Mouse (Mus musculus) embryonic facial prominence, embryonic 14.5 days (tissue): ENCODE measurements at regions not wholly inside any gene's neighbourhood (a gene's known extent, or its start where the extent isn't known, plus 50 kb on each side); places are given as distances from the start of the nearest gene placed in this dataset.

Source experiments
- ATAC-seq: fragments of 200-750 bp; cut with Nextera tagmentation; 2 replicates; pipeline ENCODE4 v1.8.0; 2017; ENCODE audit warnings: low read depth, moderate number of reproducible peaks, moderate TSS enrichment
- DNase-seq: peaks from one replicate; pipeline ENCODE4 v3.0.0-alpha.2; 2015; ENCODE audit warnings: low spot score
- H3K27ac ChIP-seq: fragments of 300-500 bp; sonication (generic); replicated peaks from 2 replicates; pipeline ENCODE4 v1.5.1; 2014; ENCODE audit warnings: low read depth, mild to moderate bottlenecking, low read length, moderate library complexity
- H3K27me3 ChIP-seq: fragments of 300-500 bp; sonication (generic); replicated peaks from 2 replicates; pipeline ENCODE4 v1.6.1; 2014; ENCODE audit warnings: low read length; ENCODE audit not compliant: control insufficient read depth, insufficient read depth
- H3K36me3 ChIP-seq: fragments of 300-500 bp; sonication (generic); 2 replicates; pipeline ENCODE4 v1.6.1; 2014; ENCODE audit warnings: low read length, mixed read lengths; ENCODE audit not compliant: control insufficient read depth, insufficient read depth
- H3K4me1 ChIP-seq: fragments of 300-500 bp; sonication (generic); 2 replicates; pipeline ENCODE4 v1.6.1; 2014; ENCODE audit warnings: antibody characterized with exemption, low read length; ENCODE audit not compliant: control insufficient read depth, insufficient read depth
- H3K4me2 ChIP-seq: fragments of 300-500 bp; sonication (generic); 2 replicates; pipeline ENCODE4 v1.6.1; 2014; ENCODE audit warnings: low read depth, mild to moderate bottlenecking, low read length, moderate library complexity, mixed read lengths
- H3K4me3 ChIP-seq: fragments of 300-500 bp; sonication (generic); 2 replicates; pipeline ENCODE4 v1.5.1; 2014; ENCODE audit warnings: low read depth, mild to moderate bottlenecking, low read length
- H3K9ac ChIP-seq: fragments of 300-500 bp; sonication (generic); 2 replicates; pipeline ENCODE4 v1.6.1; 2014; ENCODE audit warnings: low read depth, mild to moderate bottlenecking, low read length, moderate library complexity, mixed read lengths
- H3K9me3 ChIP-seq: fragments of 300-500 bp; sonication (generic); 2 replicates; pipeline ENCODE4 v1.6.1; 2016; ENCODE audit warnings: low read length; ENCODE audit not compliant: control insufficient read depth
- WGBS: fragments of 180-500 bp; shearing (Covaris S2); extraction: QIAGEN DNeasy Blood & Tissue Kit; methylation state at CpG from one replicate; pipeline ENCODE4 v1.1.7; 2014; 5-methylcytosine and 5-hydroxymethylcytosine counted together

DNA sequence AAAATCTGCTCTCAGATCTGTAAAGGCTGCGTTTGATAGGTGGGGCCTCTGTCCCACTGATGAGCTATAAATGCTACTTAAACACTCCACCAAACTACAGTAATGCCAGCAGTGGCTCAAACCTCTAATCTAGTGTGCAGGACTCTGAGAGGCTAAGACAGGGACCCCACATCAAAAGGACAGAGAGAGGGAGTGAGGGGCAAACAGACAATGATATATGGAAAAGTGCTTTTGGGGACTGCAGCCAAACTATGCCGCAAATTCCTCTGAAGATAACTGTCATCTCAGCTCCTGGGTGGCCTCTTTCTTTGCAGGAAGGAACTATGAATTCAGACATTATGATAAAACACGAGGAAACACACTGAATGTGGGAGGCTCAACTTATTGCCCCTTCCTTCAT lies 138.9 kb upstream of the Ddit4l start:
- ATAC-seq = peak; percentile 60
- Histone ChIP-seq H3K4me1 (peaks cover 3% of the 10 kb centered on the region; the same call in 1 of the 2 replicates), H3K36me3 (no peaks in the 10 kb centered on the region), H3K4me2 (no peak overlapping the region), H3K9me3 (0 out of 2 replicates have a peak, but pooled peaks cover 3% of the 10 kb centered on the region), H3K27ac (peak overlapping the region; percentile 52; the same call in 1 of the 2 replicates), H3K27me3 (no peaks in the 10 kb centered on the region), H3K4me3 (no peak overlapping the region), H3K9ac (no peak overlapping the region)
- WGBS = 34% methylated on average over 3 of the region's 3 CpGs
- DNase-seq = peak; percentile 74

DNA sequence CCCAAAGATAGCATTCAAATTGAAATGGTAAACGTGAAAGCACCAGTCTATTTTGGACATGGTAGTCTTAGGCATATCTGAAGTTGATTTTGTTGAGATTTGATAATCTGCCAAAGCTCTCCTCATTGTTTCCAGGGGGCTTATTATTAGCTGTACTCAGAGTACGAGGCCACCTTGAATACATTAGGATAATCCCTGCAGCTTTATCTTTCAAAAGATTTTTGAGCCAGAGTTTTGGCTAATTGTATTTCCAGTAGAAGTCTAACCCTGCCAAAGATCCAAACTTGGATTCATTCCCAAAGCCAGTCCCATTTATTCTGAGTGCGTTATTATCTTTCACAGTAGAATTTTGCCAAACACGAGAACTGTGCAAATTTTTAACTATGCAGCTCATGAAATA lies 138.4 kb upstream of the Ddit4l start:
- Histone ChIP-seq H3K4me2 (no peak overlapping the region), H3K27me3 (no peaks in the 10 kb centered on the region), H3K9ac (no peak overlapping the region), H3K27ac (0 out of 2 replicates have a peak overlapping the region, but pooled peaks have one; percentile 52), H3K36me3 (no peaks in the 10 kb centered on the region), H3K9me3 (no peaks in the 10 kb centered on the region), H3K4me3 (no peak overlapping the region), H3K4me1 (peaks cover 3% of the 10 kb centered on the region; the same call in 1 of the 2 replicates)
- 20% methylated on average over 4 of the region's 4 CpGs for WGBS
- peak; percentile 93 for DNase-seq
- peak; percentile 75 for ATAC-seq

DNA sequence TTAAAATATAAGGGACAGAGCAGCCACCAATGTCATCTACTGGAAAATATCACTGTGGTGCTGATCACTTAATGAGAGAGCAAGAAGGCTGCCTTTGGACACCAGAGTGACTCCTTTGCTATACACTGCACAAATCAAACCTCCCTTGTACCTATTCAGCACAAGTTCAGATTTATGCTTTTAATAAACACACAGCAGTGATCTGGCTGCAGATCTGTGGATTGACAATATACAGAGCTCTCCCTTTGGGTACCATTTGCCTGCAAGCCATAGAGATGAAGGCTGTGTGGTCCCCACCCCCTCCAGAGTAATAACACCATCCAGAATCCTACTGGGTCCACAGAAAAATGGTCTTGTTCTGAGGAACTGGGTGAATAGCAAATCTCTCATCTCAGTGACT lies 131.8 kb upstream of the Ddit4l start:
- Histone ChIP-seq H3K4me1 (no peaks in the 10 kb centered on the region), H3K4me3 (no peak overlapping the region), H3K36me3 (no peaks in the 10 kb centered on the region), H3K27ac (no peak overlapping the region), H3K27me3 (no peaks in the 10 kb centered on the region), H3K9me3 (no peaks in the 10 kb centered on the region), H3K9ac (no peak overlapping the region), H3K4me2 (no peak overlapping the region)
- ATAC-seq (no peak), DNase-seq (no peak)

DNA sequence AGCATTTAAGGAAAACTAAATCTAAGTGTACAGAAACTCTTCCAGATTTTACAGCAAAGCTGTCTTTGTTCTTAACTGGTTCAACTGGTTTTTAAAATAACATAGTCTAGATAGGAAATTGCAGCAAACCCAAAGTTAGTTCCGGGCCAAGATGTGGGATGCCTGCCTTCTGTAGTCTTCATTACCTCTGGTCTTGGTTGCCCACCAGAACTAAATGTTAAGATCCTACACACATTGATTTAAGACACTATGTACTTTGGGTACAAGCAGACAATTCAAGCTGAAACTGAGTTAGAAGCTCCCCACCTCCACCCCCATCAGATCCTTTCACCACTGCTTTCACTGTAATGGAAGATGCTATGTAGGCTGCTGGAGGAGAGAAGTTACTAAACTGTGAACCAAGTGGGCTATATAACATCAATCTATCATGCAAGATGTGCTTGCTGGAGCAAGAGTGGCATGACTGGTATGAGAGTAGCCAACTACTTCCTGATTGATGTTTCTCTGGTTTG lies 129.8 kb upstream of the Ddit4l start:
- Histone ChIP-seq H3K4me3 (no peak overlapping the region), H3K9ac (no peak overlapping the region), H3K27me3 (no peaks in the 10 kb centered on the region), H3K4me1 (no peaks in the 10 kb centered on the region), H3K27ac (no peak overlapping the region), H3K9me3 (no peaks in the 10 kb centered on the region), H3K36me3 (no peaks in the 10 kb centered on the region), H3K4me2 (no peak overlapping the region)
- DNase-seq (no peak), ATAC-seq (no peak)
- 65% methylated on average over 1 of the region's 1 CpGs for WGBS

DNA sequence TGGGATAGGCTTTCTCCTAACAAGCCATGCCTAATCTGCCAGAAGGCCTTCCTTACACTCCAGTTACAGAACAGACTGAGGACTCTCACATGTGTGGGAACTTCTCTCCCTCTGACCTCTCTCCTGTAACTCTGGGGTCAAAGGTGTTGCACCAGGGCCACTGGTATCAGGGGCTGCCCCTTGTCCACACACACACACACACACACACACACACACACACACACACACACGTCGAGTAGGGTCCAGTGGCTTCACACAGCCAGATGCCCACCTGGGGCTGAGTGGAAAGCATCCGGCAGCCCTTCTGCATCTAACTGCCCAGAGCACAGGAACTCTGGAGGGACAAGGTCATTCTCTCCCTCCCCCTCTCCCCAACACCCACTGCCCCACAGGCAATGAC lies 123.1 kb upstream of the Ddit4l start:
- Histone ChIP-seq H3K27me3 (no peaks in the 10 kb centered on the region), H3K9me3 (no peaks in the 10 kb centered on the region), H3K9ac (no peak overlapping the region), H3K27ac (no peak overlapping the region), H3K36me3 (no peaks in the 10 kb centered on the region), H3K4me1 (no peaks in the 10 kb centered on the region), H3K4me3 (no peak overlapping the region), H3K4me2 (no peak overlapping the region)
- DNase-seq (no peak), ATAC-seq (no peak)
- 64% methylated on average over 3 of the region's 3 CpGs for WGBS

DNA sequence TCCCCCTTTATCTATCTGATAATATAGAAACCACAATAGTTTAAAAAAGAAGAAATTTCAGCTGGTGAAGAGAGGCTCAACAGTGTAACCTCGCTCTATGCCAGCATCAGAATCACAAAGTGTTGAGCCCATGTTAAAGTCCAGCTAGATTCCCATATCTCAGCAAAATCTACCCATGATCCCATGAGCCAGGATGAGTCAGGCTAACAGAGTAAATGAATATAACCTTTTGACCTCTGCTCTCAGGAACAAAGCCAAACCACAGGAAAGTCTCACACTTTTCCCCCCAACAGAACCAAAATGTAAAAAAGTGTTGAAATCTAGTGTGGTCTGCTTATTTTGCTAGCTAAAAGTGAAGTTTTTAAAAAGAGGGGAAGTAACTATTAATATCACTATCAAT lies 110.1 kb upstream of the Ddit4l start:
- Histone ChIP-seq H3K4me3 (no peak overlapping the region), H3K4me1 (peaks cover 9% of the 10 kb centered on the region; the same call in 1 of the 2 replicates), H3K9ac (no peak overlapping the region), H3K27me3 (no peaks in the 10 kb centered on the region), H3K9me3 (no peaks in the 10 kb centered on the region), H3K36me3 (no peaks in the 10 kb centered on the region), H3K27ac (no peak overlapping the region), H3K4me2 (no peak overlapping the region)
- 83% methylated on average over 1 of the region's 1 CpGs for WGBS
- ATAC-seq (no peak), DNase-seq (no peak)

DNA sequence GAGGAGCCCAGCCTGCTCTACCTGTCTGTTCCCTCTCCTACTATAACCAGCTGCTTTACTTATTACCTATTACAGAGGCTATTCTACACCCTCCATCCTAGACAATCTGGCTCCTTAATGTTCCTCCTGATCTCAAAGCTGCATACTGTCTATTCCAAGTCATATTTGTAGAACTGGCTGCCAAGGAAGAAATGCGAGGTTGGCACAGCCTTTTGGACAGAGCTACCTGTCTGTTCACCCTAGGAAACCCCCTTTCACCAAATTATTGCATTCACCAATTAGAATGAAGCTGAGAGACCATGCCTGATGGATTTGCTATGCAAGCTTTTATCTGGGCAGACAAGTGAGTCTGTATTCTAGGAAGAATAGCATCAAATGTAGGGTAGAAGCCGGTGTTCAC lies 109.0 kb upstream of the Ddit4l start:
- WGBS = 66% methylated on average over 2 of the region's 2 CpGs
- DNase-seq = no peak
- H3K4me1 ChIP-seq = peaks cover 9% of the 10 kb centered on the region; the same call in 1 of the 2 replicates
- H3K36me3 ChIP-seq = no peaks in the 10 kb centered on the region
- H3K4me3 ChIP-seq = no peak overlapping the region
- no peaks in the 10 kb centered on the region for H3K27me3 ChIP-seq
- no peak overlapping the region for H3K9ac ChIP-seq
- no peaks in the 10 kb centered on the region for H3K9me3 ChIP-seq
- no peak for ATAC-seq
- no peak overlapping the region for H3K4me2 ChIP-seq
- H3K27ac ChIP-seq = peak overlapping the region; percentile 77

DNA sequence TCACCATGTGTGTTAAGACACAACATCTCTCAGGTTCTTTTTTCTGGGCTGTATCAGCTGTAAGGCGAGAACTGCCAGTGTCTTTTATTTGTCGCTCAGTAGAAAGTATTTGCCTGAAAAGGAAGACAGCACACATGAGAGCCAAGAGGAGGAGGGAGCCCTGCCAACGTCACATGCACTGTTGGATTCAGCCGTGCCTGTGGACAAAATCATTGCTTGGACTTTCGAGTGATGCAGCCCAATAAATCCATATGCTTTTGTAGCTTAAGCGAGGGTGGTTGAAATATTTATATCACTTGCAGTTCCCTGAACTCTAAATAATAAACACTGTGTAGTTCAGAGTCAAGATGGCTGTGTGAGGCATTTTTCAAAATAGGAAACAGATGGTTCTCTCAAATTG lies 108.4 kb upstream of the Ddit4l start:
- no peaks in the 10 kb centered on the region for H3K9me3 ChIP-seq
- H3K9ac ChIP-seq = no peak overlapping the region
- peak overlapping the region; percentile 77 for H3K27ac ChIP-seq
- 30% methylated on average over 6 of the region's 6 CpGs for WGBS
- H3K4me2 ChIP-seq = no peak overlapping the region
- DNase-seq (peak; percentile 55), ATAC-seq (0 out of 2 replicates have a peak, but pooled peaks have one; percentile 15)
- H3K4me1 ChIP-seq = peaks cover 9% of the 10 kb centered on the region; the same call in 1 of the 2 replicates
- H3K4me3 ChIP-seq = no peak overlapping the region
- H3K36me3 ChIP-seq = no peaks in the 10 kb centered on the region
- H3K27me3 ChIP-seq = no peaks in the 10 kb centered on the region

DNA sequence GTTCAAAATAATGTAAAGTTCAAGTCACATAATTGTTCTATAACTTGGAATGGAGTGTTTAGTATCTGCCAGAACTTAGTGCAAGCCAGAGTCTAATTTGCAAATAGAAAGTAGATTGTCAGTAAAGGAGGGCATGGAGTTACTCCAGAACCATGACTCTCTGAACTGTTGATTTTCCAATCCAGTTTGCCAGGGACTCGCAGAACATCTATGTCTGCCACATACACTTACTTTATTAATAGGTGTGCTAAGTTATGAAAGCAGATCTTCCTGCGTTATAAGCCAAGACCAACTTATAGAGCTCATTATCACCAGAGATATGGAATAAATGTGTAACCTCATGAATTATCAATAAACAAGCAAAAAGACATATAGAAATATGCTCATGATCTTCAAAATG lies 107.2 kb upstream of the Ddit4l start:
- no peaks in the 10 kb centered on the region for H3K27me3 ChIP-seq
- no peak for DNase-seq
- no peak overlapping the region for H3K9ac ChIP-seq
- H3K4me2 ChIP-seq = no peak overlapping the region
- H3K27ac ChIP-seq = no peak overlapping the region
- no peaks in the 10 kb centered on the region for H3K9me3 ChIP-seq
- ATAC-seq = no peak
- H3K4me3 ChIP-seq = no peak overlapping the region
- no peaks in the 10 kb centered on the region for H3K36me3 ChIP-seq
- WGBS = 95% methylated on average over 2 of the region's 2 CpGs
- peaks cover 9% of the 10 kb centered on the region; the same call in 1 of the 2 replicates for H3K4me1 ChIP-seq
